Mouse (Mus musculus): ENCODE measurements around the gene Rchy1. TPM values are rescaled to one million over a fixed set of nuclear protein-coding genes. Genes with fewer than 3 reads are reported as not detected.

The Rchy1 gene
- polyA plus RNA-seq, 1 experiment = 55.1 TPM

- WGBS = 90% methylated on average over 4 of the region's 4 CpGs
Measured at GRCm38 (mm10) chr5:91910616-91911015, 52.3 kb downstream of the Rchy1 start.

GRCm38 (mm10) chr5:91909010-91909620 is 53.8 kb downstream of the Rchy1 start:
- no peaks in the 10 kb centered on the region for H3K4me1 ChIP-seq (ENCODE audit: control insufficient read depth, insufficient read depth, low read length)
- DNase-seq = peak; percentile 14 to 22
- H3K27me3 ChIP-seq (ENCODE audit: control insufficient read depth, insufficient read depth, low read length) = no peaks in the 10 kb centered on the region
- no peak for TF ChIP-seq POLR2A (IDR thresholded peaks at IDR 0.05; ENCODE audit: borderline replicate concordance, insufficient read depth, low read length)
- no peak for TF ChIP-seq CTCF (IDR thresholded peaks at IDR 0.05; ENCODE audit: borderline replicate concordance, insufficient read depth, low read depth, low read length)
- no peak overlapping the region for H3K27ac ChIP-seq (ENCODE audit: insufficient read depth, low read length)
- 9% methylated on average over 10 of the region's 10 CpGs for WGBS
- no peak overlapping the region for H3K4me3 ChIP-seq (replicated peaks; ENCODE audit: insufficient read depth, low read depth, low read length)

More at GRCm38 (mm10) chr5:91910616-91911015, 52.3 kb downstream of the Rchy1 start:
- H3K27ac ChIP-seq (ENCODE audit: insufficient read depth, low read length) = no peak overlapping the region
- H3K4me3 ChIP-seq (replicated peaks; ENCODE audit: insufficient read depth, low read depth, low read length) = no peak overlapping the region
- H3K4me1 ChIP-seq (ENCODE audit: control insufficient read depth, insufficient read depth, low read length) = no peaks in the 10 kb centered on the region
- TF ChIP-seq POLR2A (IDR thresholded peaks at IDR 0.05; ENCODE audit: borderline replicate concordance, insufficient read depth, low read length) (no peak), CTCF (IDR thresholded peaks at IDR 0.05; ENCODE audit: borderline replicate concordance, insufficient read depth, low read depth, low read length) (no peak)
- no peaks in the 10 kb centered on the region for H3K27me3 ChIP-seq (ENCODE audit: control insufficient read depth, insufficient read depth, low read length)
- no peak for DNase-seq

Other genes starting within 250 kb of the Rchy1 start
- 0.20 TPM in 1 of 2 replicates, not detected in the other for gene Odaph, start 24.4 kb upstream of the Rchy1 start, polyA plus RNA-seq (2012; rRNA removed)
- gene Cdkl2, start 80.8 kb upstream of the Rchy1 start, polyA plus RNA-seq (2012; rRNA removed) = 9.1 and 11.1 TPM in 2 replicates
- gene G3bp2, start 120.7 kb upstream of the Rchy1 start, polyA plus RNA-seq (2012; rRNA removed) = 123 and 125 TPM in 2 replicates
- 55.2 and 59.3 TPM in 2 replicates for gene Uso1, start 174.9 kb upstream of the Rchy1 start, polyA plus RNA-seq (2012; rRNA removed)

All from cerebellum, adult 2 months (tissue).